Mouse (Mus musculus): ENCODE measurements around the gene Eif4ebp2.

GRCm38 (mm10) chr10:61386284-61386683 is 66.2 kb downstream of the Eif4ebp2 start:
- TF ChIP-seq CTCF (IDR thresholded peaks at IDR 0.05; ENCODE audit: low read depth) (no peak), EP300 (IDR thresholded peaks at IDR 0.05; ENCODE audit: low read depth) (no peak)

Data from liver, postnatal 0 days (tissue).